Mouse (Mus musculus): Measurements from ENCODE around the gene Vhl.

GRCm38 (mm10) chr6:113600543-113601139 lies 23.1 kb upstream of the Vhl start, which contains the start of gene Fancd2os:
- TF ChIP-seq EP300 (optimal IDR thresholded peaks at IDR 0.05) (no peak), CTCF (IDR thresholded peaks at IDR 0.05; ENCODE audit: low read depth) (no peak)

All from stomach, postnatal 0 days (tissue).